Mouse (Mus musculus) lung, embryonic 14.5 days (tissue): ENCODE data around the gene Sh2d7. TPM values are rescaled to one million over a fixed set of nuclear protein-coding genes. Genes with fewer than 3 reads are reported as not detected.

ENCODE experiments used
- ATAC-seq: fragments of 200-750 bp; cut with Nextera tagmentation; 2 replicates; pipeline ENCODE4 v1.8.0; 2017; ENCODE audit warnings: mild to moderate bottlenecking, moderate TSS enrichment, moderate library complexity; ENCODE audit not compliant: insufficient read depth
- DNase-seq: peaks from one replicate; pipeline ENCODE4 v3.0.0-alpha.2; 2015
- H3K27ac ChIP-seq: fragments of 300-500 bp; sonication (generic); 2 replicates; pipeline ENCODE4 v1.5.1; 2014; ENCODE audit warnings: low read depth, mild to moderate bottlenecking, moderate library complexity
- H3K27me3 ChIP-seq: fragments of 300-500 bp; sonication (generic); 2 replicates; pipeline ENCODE4 v1.6.1; 2014; ENCODE audit warnings: low read length, control low read depth; ENCODE audit not compliant: insufficient read depth
- H3K36me3 ChIP-seq: fragments of 300-500 bp; sonication (generic); 2 replicates; pipeline ENCODE4 v1.6.1; 2014; ENCODE audit warnings: control low read depth; ENCODE audit not compliant: insufficient read depth
- H3K4me1 ChIP-seq: fragments of 300-500 bp; sonication (generic); 2 replicates; pipeline ENCODE4 v1.6.1; 2014; ENCODE audit warnings: antibody characterized with exemption, control low read depth; ENCODE audit not compliant: insufficient read depth
- H3K4me2 ChIP-seq: fragments of 300-500 bp; sonication (generic); 2 replicates; pipeline ENCODE4 v1.6.1; 2014; ENCODE audit warnings: mild to moderate bottlenecking
- H3K4me3 ChIP-seq: fragments of 300-500 bp; sonication (generic); 2 replicates; pipeline ENCODE4 v1.5.1; 2014; ENCODE audit warnings: low read depth, low read length
- H3K9ac ChIP-seq: fragments of 300-500 bp; sonication (generic); 2 replicates; pipeline ENCODE4 v1.6.1; 2014
- H3K9me3 ChIP-seq: fragments of 300-500 bp; sonication (generic); 2 replicates; pipeline ENCODE4 v1.6.1; 2016; ENCODE audit warnings: low read depth, low read length, control low read depth
- CTCF ChIP-seq: IDR thresholded peaks from 2 replicates; pipeline ENCODE4 v1.5.1; 2016; ENCODE audit warnings: antibody characterized with exemption, low read depth
- WGBS: fragments of 180-500 bp; shearing (Covaris S2); extraction: QIAGEN DNeasy Blood & Tissue Kit; methylation state at CpG from one replicate; pipeline ENCODE4 v1.1.7; 2014; 5-methylcytosine and 5-hydroxymethylcytosine counted together
- polyA plus RNA-seq: library from polyadenylated mRNA; unstranded; fragments of >200 nt; fragmentation: Nextera tagmentation; extraction: Ambion mirVana; gene quantifications from 2 replicates; pipeline ENCODE4 v1.2.1, GENCODE M21; 2014

The Sh2d7 gene
- polyA plus RNA-seq: not detected in 2 replicates

- H3K4me1 ChIP-seq: 0 out of 2 replicates have a peak, but pooled peaks cover 6% of the 10 kb centered on the region
- DNase-seq: no peak
- H3K27me3 ChIP-seq: no peaks in the 10 kb centered on the region
- ATAC-seq: no peak
- 89% methylated on average over 14 of the region's 14 CpGs for WGBS
- TF ChIP-seq CTCF: no peak
- no peaks in the 10 kb centered on the region for H3K36me3 ChIP-seq
- no peak within 1 kb of the TSS for H3K9ac ChIP-seq
- H3K9me3 ChIP-seq: no peaks in the 10 kb centered on the region
- no peak within 1 kb of the TSS for H3K4me3 ChIP-seq
- H3K4me2 ChIP-seq: no peak within 1 kb of the TSS
- H3K27ac ChIP-seq: no peak within 1 kb of the TSS
Measured at GRCm38 (mm10) chr9:54538684-54539083, at the start of gene Sh2d7. Gene Sh2d7, plus strand, starts transcription at chr9:54538984.

GRCm38 (mm10) chr9:54489599-54489998 is 49.2 kb upstream of the Sh2d7 start:
- H3K27me3 ChIP-seq: no peaks in the 10 kb centered on the region
- 53% methylated on average over 2 of the region's 2 CpGs for WGBS
- no peak overlapping the region for H3K9ac ChIP-seq
- no peak overlapping the region for H3K4me2 ChIP-seq
- no peaks in the 10 kb centered on the region for H3K36me3 ChIP-seq
- H3K27ac ChIP-seq: no peak overlapping the region
- ATAC-seq (no peak), DNase-seq (no peak)
- H3K4me3 ChIP-seq: no peak overlapping the region
- no peaks in the 10 kb centered on the region for H3K9me3 ChIP-seq
- TF ChIP-seq CTCF: no peak
- H3K4me1 ChIP-seq: no peaks in the 10 kb centered on the region

GRCm38 (mm10) chr9:54490431-54490830 is 48.4 kb upstream of the Sh2d7 start:
- H3K9me3 ChIP-seq: no peaks in the 10 kb centered on the region
- TF ChIP-seq CTCF: no peak
- no peaks in the 10 kb centered on the region for H3K36me3 ChIP-seq
- DNase-seq (no peak), ATAC-seq (no peak)
- H3K9ac ChIP-seq: no peak overlapping the region
- H3K4me1 ChIP-seq: no peaks in the 10 kb centered on the region
- no peak overlapping the region for H3K27ac ChIP-seq
- 77% methylated on average over 2 of the region's 2 CpGs for WGBS
- H3K4me3 ChIP-seq: no peak overlapping the region
- H3K27me3 ChIP-seq: no peaks in the 10 kb centered on the region
- H3K4me2 ChIP-seq: no peak overlapping the region

- no peaks in the 10 kb centered on the region for H3K4me1 ChIP-seq
- ATAC-seq (no peak), DNase-seq (no peak)
- H3K4me2 ChIP-seq: no peak overlapping the region
- peaks cover 22% of the 10 kb centered on the region; the same call in 1 of the 2 replicates for H3K27me3 ChIP-seq
- H3K4me3 ChIP-seq: no peak overlapping the region
- TF ChIP-seq CTCF: no peak
- H3K9me3 ChIP-seq: no peaks in the 10 kb centered on the region
- H3K27ac ChIP-seq: no peak overlapping the region
- 83% methylated on average over 6 of the region's 6 CpGs for WGBS
- no peak overlapping the region for H3K9ac ChIP-seq
- no peaks in the 10 kb centered on the region for H3K36me3 ChIP-seq
Measured at GRCm38 (mm10) chr9:54499291-54499690, 39.5 kb upstream of the Sh2d7 start.

GRCm38 (mm10) chr9:54499791-54500190 is 39.0 kb upstream of the Sh2d7 start:
- Histone ChIP-seq H3K27ac (no peak overlapping the region), H3K27me3 (peaks cover 22% of the 10 kb centered on the region; the same call in 1 of the 2 replicates), H3K4me2 (no peak overlapping the region), H3K4me3 (no peak overlapping the region), H3K36me3 (no peaks in the 10 kb centered on the region), H3K9me3 (no peaks in the 10 kb centered on the region), H3K4me1 (no peaks in the 10 kb centered on the region), H3K9ac (no peak overlapping the region)
- ATAC-seq: no peak
- no peak for TF ChIP-seq CTCF
- DNase-seq: no peak
- 70% methylated on average over 3 of the region's 3 CpGs for WGBS

- Histone ChIP-seq H3K27me3 (peaks cover 22% of the 10 kb centered on the region; the same call in 1 of the 2 replicates), H3K9me3 (no peaks in the 10 kb centered on the region), H3K27ac (no peak overlapping the region), H3K9ac (peak overlapping the region; percentile 62), H3K4me3 (peak overlapping the region; percentile 65), H3K4me2 (peak overlapping the region; percentile 98), H3K36me3 (no peaks in the 10 kb centered on the region), H3K4me1 (no peaks in the 10 kb centered on the region)
- ATAC-seq (peak; percentile 55), DNase-seq (peak; percentile 37)
- under 1% methylated on average over 41 of the region's 43 CpGs for WGBS
- TF ChIP-seq CTCF: no peak
Measured at GRCm38 (mm10) chr9:54500832-54501452, 37.8 kb upstream of the Sh2d7 start.

GRCm38 (mm10) chr9:54501453-54502110 is 37.2 kb upstream of the Sh2d7 start, which contains the start of gene Dmxl2:
Gene Dmxl2, minus strand, starts transcription at chr9:54501626.
- under 1% methylated on average over 95 of the region's 99 CpGs for WGBS
- no peak for TF ChIP-seq CTCF
- ATAC-seq: peak; percentile 94
- DNase-seq: peak; percentile 95
- peak within 1 kb of the TSS; percentile 65 for H3K4me3 ChIP-seq
- H3K4me1 ChIP-seq: no peaks in the 10 kb centered on the region
- H3K27me3 ChIP-seq: peaks cover 22% of the 10 kb centered on the region; the same call in 1 of the 2 replicates
- H3K36me3 ChIP-seq: no peaks in the 10 kb centered on the region
- H3K27ac ChIP-seq: no peak within 1 kb of the TSS
- H3K9ac ChIP-seq: peak within 1 kb of the TSS; percentile 62
- H3K9me3 ChIP-seq: no peaks in the 10 kb centered on the region
- H3K4me2 ChIP-seq: peak within 1 kb of the TSS; percentile 98
